Mouse (Mus musculus): ENCODE results near the gene Nsmce3. TPM values are rescaled to one million over a fixed set of nuclear protein-coding genes. Genes with fewer than 3 reads are reported as not detected.

The Nsmce3 gene
- total and polyA plus RNA-seq, 2 experiments from 2014 or later, result 10.2 to 19.3 TPM

DNA sequence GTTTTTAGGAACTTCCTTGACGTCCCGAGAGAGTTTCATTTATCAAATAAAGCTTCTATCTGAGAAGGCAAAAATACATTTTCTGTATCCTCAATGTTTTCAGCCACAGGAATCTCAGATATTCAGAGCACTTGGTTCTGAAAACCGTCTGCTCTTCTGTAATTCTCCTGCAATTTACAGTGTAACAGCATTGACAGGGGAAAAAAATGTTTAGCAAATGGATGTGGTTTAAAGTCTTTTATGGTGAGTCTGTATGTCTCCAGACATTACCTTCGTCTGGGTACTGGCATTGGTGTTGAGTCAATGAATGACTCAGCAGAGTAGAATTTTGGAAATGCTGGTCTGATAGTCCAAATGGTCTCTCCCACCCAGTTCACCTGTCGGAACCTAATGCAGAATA, 34.2 kb upstream of the Nsmce3 start:
- Histone ChIP-seq H3K4me3 (ENCODE audit: low read length) (no peak overlapping the region), H3K4me1 (ENCODE audit: insufficient read depth, low read length) (no peaks in the 10 kb centered on the region), H3K27ac (no peak overlapping the region), H3K36me3 (ENCODE audit: insufficient read depth, low read length) (no peaks in the 10 kb centered on the region), H3K4me2 (ENCODE audit: low read depth, low read length) (no peak overlapping the region), H3K27me3 (ENCODE audit: insufficient read depth, low read length) (no peaks in the 10 kb centered on the region), H3K9me3 (ENCODE audit: low read length) (no peaks in the 10 kb centered on the region), H3K9ac (replicated peaks; ENCODE audit: low read length) (no peak overlapping the region)
- ATAC-seq (no peak), DNase-seq (ENCODE audit: low spot score) (no peak)
- 81% methylated on average over 5 of the region's 5 CpGs for WGBS
- TF ChIP-seq CTCF (IDR thresholded peaks at IDR 0.05; ENCODE audit: low read depth), result no peak

DNA sequence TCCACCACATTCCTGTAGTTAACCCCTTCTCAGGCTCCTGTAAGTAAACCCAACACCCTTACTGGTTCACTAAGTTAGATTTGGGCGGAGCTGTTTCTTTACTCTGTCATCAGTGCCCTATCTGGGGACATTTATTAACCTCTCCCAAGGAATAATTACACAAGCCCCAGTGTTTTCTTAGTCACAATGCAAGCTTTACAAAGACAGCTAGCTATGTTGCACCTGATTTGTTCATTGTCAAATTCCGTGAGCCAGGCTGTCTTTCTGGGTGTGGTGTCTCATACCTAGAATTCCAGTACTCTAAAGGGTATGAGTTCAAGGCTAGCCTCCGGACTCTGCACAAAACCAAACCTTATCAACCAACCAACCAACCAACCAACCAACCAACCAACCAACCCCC, 32.7 kb upstream of the Nsmce3 start:
- Histone ChIP-seq H3K27me3 (ENCODE audit: insufficient read depth, low read length) (no peaks in the 10 kb centered on the region), H3K9me3 (ENCODE audit: low read length) (no peaks in the 10 kb centered on the region), H3K4me2 (ENCODE audit: low read depth, low read length) (no peak overlapping the region), H3K4me1 (ENCODE audit: insufficient read depth, low read length) (no peaks in the 10 kb centered on the region), H3K27ac (no peak overlapping the region), H3K4me3 (ENCODE audit: low read length) (no peak overlapping the region), H3K9ac (replicated peaks; ENCODE audit: low read length) (no peak overlapping the region), H3K36me3 (ENCODE audit: insufficient read depth, low read length) (no peaks in the 10 kb centered on the region)
- ATAC-seq (no peak), DNase-seq (ENCODE audit: low spot score) (no peak)
- no peak for TF ChIP-seq CTCF (IDR thresholded peaks at IDR 0.05; ENCODE audit: low read depth)
- WGBS, result 93% methylated on average over 3 of the region's 3 CpGs

DNA sequence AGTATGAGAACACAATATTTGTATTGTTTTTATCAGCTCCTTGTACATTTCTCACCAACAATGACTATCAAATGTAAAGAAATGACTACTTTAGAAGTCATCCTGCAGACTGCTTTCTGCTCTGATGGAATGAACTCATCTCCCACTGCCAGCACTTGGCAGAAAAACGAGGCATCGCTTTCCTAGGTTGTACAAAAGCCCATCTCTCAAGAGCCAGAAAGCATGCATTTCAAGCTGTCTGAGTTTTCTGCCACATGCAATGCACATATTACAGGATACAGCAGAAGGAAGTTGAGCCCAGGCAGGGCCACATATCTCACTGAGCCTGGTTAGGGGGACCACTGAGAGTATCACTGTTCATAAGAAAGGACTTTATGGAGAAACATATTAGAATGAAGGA, 27.5 kb upstream of the Nsmce3 start:
- Histone ChIP-seq H3K9me3 (ENCODE audit: low read length) (no peaks in the 10 kb centered on the region), H3K4me2 (ENCODE audit: low read depth, low read length) (no peak overlapping the region), H3K4me3 (ENCODE audit: low read length) (no peak overlapping the region), H3K27ac (no peak overlapping the region), H3K9ac (replicated peaks; ENCODE audit: low read length) (no peak overlapping the region), H3K36me3 (ENCODE audit: insufficient read depth, low read length) (no peaks in the 10 kb centered on the region), H3K4me1 (ENCODE audit: insufficient read depth, low read length) (no peaks in the 10 kb centered on the region), H3K27me3 (ENCODE audit: insufficient read depth, low read length) (no peaks in the 10 kb centered on the region)
- no peak for ATAC-seq
- peak; percentile 30 for DNase-seq (ENCODE audit: low spot score)
- TF ChIP-seq CTCF (IDR thresholded peaks at IDR 0.05; ENCODE audit: low read depth), result no peak
- 58% methylated on average over 2 of the region's 2 CpGs for whole genome bisulfite sequencing

DNA sequence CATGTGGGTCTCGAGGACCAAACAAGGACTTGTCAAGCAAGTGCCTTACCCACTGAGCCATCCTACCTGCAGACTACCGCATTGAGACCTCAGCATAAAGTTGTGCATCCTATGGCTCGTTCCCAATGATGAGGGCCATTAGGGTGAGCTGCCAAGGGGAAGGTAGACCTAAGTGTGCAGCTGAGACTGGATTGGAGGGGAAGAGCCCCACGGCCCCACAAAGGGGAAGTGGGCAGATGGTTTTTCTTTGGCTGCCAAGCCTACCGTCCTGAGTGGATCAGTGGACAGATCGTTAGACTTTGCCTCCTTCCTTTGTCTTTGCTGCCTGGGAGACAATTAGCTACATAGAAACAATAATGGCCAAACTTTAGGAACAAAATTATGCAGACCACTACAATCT, 23.8 kb upstream of the Nsmce3 start:
- no peak for TF ChIP-seq CTCF (IDR thresholded peaks at IDR 0.05; ENCODE audit: low read depth)
- no peaks in the 10 kb centered on the region for H3K36me3 ChIP-seq (ENCODE audit: insufficient read depth, low read length)
- 72% methylated on average over 6 of the region's 6 CpGs for WGBS
- no peak overlapping the region for H3K4me2 ChIP-seq (ENCODE audit: low read depth, low read length)
- ATAC-seq (no peak), DNase-seq (ENCODE audit: low spot score) (no peak)
- no peak overlapping the region for H3K4me3 ChIP-seq (ENCODE audit: low read length)
- no peak overlapping the region for H3K9ac ChIP-seq (replicated peaks; ENCODE audit: low read length)
- H3K27ac ChIP-seq, result no peak overlapping the region
- no peaks in the 10 kb centered on the region for H3K9me3 ChIP-seq (ENCODE audit: low read length)
- H3K27me3 ChIP-seq (ENCODE audit: insufficient read depth, low read length), result no peaks in the 10 kb centered on the region
- no peaks in the 10 kb centered on the region for H3K4me1 ChIP-seq (ENCODE audit: insufficient read depth, low read length)

DNA sequence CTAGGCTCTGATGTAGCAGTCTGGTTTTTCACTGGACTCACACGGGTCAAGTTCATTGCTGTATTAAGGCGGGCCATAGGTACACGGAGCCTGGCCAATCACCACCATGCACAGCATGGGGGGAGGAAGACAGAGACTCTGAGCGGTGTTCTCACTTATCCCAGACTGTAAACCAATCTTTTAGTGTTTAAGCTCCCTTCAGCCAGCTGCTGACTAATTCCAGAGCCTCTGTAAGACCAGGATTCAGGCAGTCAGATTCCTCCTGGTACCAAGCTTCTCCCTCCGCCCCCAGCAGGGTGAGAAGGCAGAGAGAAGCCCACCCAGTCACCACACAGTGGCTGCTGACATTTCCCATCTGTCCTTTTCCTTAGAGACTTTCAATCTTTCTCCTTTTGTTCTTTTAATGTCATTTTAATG, 22.9 kb upstream of the Nsmce3 start:
- Histone ChIP-seq H3K36me3 (ENCODE audit: insufficient read depth, low read length) (no peaks in the 10 kb centered on the region), H3K9me3 (ENCODE audit: low read length) (no peaks in the 10 kb centered on the region), H3K4me3 (ENCODE audit: low read length) (no peak overlapping the region), H3K9ac (replicated peaks; ENCODE audit: low read length) (no peak overlapping the region), H3K4me2 (ENCODE audit: low read depth, low read length) (no peak overlapping the region), H3K27me3 (ENCODE audit: insufficient read depth, low read length) (no peaks in the 10 kb centered on the region), H3K27ac (no peak overlapping the region), H3K4me1 (ENCODE audit: insufficient read depth, low read length) (0 out of 2 replicates have a peak, but pooled peaks cover 3% of the 10 kb centered on the region)
- WGBS, result 39% methylated on average over 5 of the region's 5 CpGs
- ATAC-seq, result peak; percentile 58
- DNase-seq (ENCODE audit: low spot score), result no peak
- no peak for TF ChIP-seq CTCF (IDR thresholded peaks at IDR 0.05; ENCODE audit: low read depth)

DNA sequence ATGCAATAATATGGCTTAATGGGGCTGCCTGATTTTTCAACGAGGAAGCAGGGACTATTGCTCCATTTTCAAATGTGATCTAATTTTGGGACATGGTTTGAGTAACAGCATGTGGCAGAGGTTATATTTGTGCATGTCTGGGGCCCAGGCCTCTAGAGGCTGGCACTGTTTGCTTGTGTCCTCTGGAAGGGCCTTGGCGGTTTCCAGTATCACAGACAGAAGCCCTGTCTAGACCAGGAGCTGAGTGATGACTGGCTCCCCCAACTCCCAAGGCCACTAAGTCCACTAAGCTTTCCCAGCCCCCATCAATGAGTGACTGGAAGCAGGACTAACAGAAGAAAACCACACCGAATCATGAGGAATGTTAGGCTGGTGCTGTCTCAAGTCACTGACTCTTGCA, 18.3 kb upstream of the Nsmce3 start:
- Histone ChIP-seq H3K9ac (replicated peaks; ENCODE audit: low read length) (no peak overlapping the region), H3K4me1 (ENCODE audit: insufficient read depth, low read length) (0 out of 2 replicates have a peak, but pooled peaks cover 3% of the 10 kb centered on the region), H3K4me3 (ENCODE audit: low read length) (no peak overlapping the region), H3K9me3 (ENCODE audit: low read length) (no peaks in the 10 kb centered on the region), H3K36me3 (ENCODE audit: insufficient read depth, low read length) (no peaks in the 10 kb centered on the region), H3K4me2 (ENCODE audit: low read depth, low read length) (no peak overlapping the region), H3K27me3 (ENCODE audit: insufficient read depth, low read length) (no peaks in the 10 kb centered on the region), H3K27ac (no peak overlapping the region)
- DNase-seq (ENCODE audit: low spot score), result no peak
- 62% methylated on average over 3 of the region's 3 CpGs for WGBS
- no peak for ATAC-seq
- no peak for TF ChIP-seq CTCF (IDR thresholded peaks at IDR 0.05; ENCODE audit: low read depth)

DNA sequence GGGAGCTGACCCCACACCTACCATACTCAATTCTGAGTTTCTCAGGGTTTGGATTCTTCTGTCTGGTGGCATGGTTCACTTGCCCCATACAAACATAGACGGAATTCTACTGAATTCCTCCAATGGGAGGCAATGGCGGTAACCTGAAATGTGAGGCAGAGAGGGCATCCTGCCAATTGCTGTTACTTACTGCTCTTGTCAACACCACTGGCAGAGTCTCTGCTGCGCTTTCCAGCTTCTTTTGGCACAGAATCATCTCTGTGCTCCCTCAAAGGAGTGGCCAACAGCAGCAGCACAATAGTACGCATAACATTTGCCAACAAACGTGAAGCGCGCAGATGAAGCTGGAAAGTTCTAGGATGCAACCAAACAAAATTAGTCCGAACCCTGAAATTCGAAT, 17.1 kb upstream of the Nsmce3 start:
- Histone ChIP-seq H3K27ac (no peak overlapping the region), H3K4me3 (ENCODE audit: low read length) (no peak overlapping the region), H3K4me1 (ENCODE audit: insufficient read depth, low read length) (0 out of 2 replicates have a peak, but pooled peaks cover 3% of the 10 kb centered on the region), H3K9ac (replicated peaks; ENCODE audit: low read length) (no peak overlapping the region), H3K4me2 (ENCODE audit: low read depth, low read length) (no peak overlapping the region), H3K27me3 (ENCODE audit: insufficient read depth, low read length) (no peaks in the 10 kb centered on the region), H3K9me3 (ENCODE audit: low read length) (no peaks in the 10 kb centered on the region), H3K36me3 (ENCODE audit: insufficient read depth, low read length) (no peaks in the 10 kb centered on the region)
- no peak for TF ChIP-seq CTCF (IDR thresholded peaks at IDR 0.05; ENCODE audit: low read depth)
- peak; percentile 53; the same call in 1 of the 2 replicates for ATAC-seq
- peak; percentile 86 for DNase-seq (ENCODE audit: low spot score)
- WGBS, result 34% methylated on average over 9 of the region's 9 CpGs
